In genomic region chr13:27031853-27032240, GRCm38 (mm10) we compare ENCODE assay signal across 20 mouse cellular contexts. TPM values are rescaled to one million over a fixed set of nuclear protein-coding genes. Genes with fewer than 3 reads are reported as not detected.
DNase-seq lines count a peak whose midpoint lies in the region; ATAC-seq and TF ChIP-seq lines count a peak whose summit lies in the region.
"Had no signal": no experiment of that assay in that cellular context is flagged by ENCODE, and none has a peak within 500 bp of the region (broad histone marks: within the 10 kb centered on the region; RNA-seq: fewer than 3 reads in every experiment).

No protein-coding gene starts in this region.

- no peak overlapping the region for H3K4me2 ChIP-seq in hindbrain, embryonic 13.5 days
- no peak overlapping the region for H3K4me2 ChIP-seq in midbrain, postnatal 0 days (ENCODE audit: low read depth, low read length, poor library complexity, severe bottlenecking)
- no peak overlapping the region for H3K4me2 ChIP-seq in embryonic facial prominence, embryonic 13.5 days
- H3K4me2 ChIP-seq in limb, embryonic 15.5 days = no peak overlapping the region
- H3K4me2 ChIP-seq: lung, embryonic 15.5 days had no signal

- H3K36me3 ChIP-seq in hindbrain, embryonic 10.5 days = no peaks in the 10 kb centered on the region
- H3K36me3 ChIP-seq in hindbrain, embryonic 13.5 days = no peaks in the 10 kb centered on the region
- H3K36me3 ChIP-seq in midbrain, embryonic 10.5 days = no peaks in the 10 kb centered on the region
- H3K36me3 ChIP-seq in midbrain, postnatal 0 days (ENCODE audit: insufficient read depth, low read length) = no peaks in the 10 kb centered on the region
- H3K36me3 ChIP-seq in embryonic facial prominence, embryonic 13.5 days = no peaks in the 10 kb centered on the region
- H3K36me3 ChIP-seq in limb, embryonic 15.5 days = no peaks in the 10 kb centered on the region
- H3K36me3 ChIP-seq: lung, embryonic 15.5 days had no signal

- H3K4me3 ChIP-seq in hindbrain, embryonic 10.5 days = no peak overlapping the region
- no peak overlapping the region for H3K4me3 ChIP-seq in hindbrain, embryonic 13.5 days
- no peak overlapping the region for H3K4me3 ChIP-seq in midbrain, embryonic 10.5 days
- no peak overlapping the region for H3K4me3 ChIP-seq in midbrain, postnatal 0 days (ENCODE audit: low read depth, low read length)
- no peak overlapping the region for H3K4me3 ChIP-seq in embryonic facial prominence, embryonic 13.5 days
- H3K4me3 ChIP-seq in limb, embryonic 15.5 days = no peak overlapping the region
- H3K4me3 ChIP-seq: lung, embryonic 15.5 days had no signal

- peak overlapping the region; percentile 10 for H3K27ac ChIP-seq in hindbrain, embryonic 10.5 days
- no peak overlapping the region for H3K27ac ChIP-seq in hindbrain, embryonic 13.5 days
- peak overlapping the region; percentile 74 for H3K27ac ChIP-seq in midbrain, embryonic 10.5 days (replicated peaks)
- H3K27ac ChIP-seq in midbrain, postnatal 0 days (ENCODE audit: low read depth, low read length) = no peak overlapping the region
- peak overlapping the region; percentile 44 for H3K27ac ChIP-seq in embryonic facial prominence, embryonic 13.5 days
- H3K27ac ChIP-seq in limb, embryonic 15.5 days = peak overlapping the region; percentile 47
- H3K27ac ChIP-seq: lung, embryonic 15.5 days had no signal

- no peak for ATAC-seq in hindbrain, embryonic 13.5 days (ENCODE audit: low FRiP score)
- ATAC-seq in midbrain, postnatal 0 days (ENCODE audit: low FRiP score) = no peak
- no peak for ATAC-seq in embryonic facial prominence, embryonic 13.5 days (ENCODE audit: insufficient number of reproducible peaks, insufficient read depth, low FRiP score, low TSS enrichment, low read depth)
- ATAC-seq in limb, embryonic 15.5 days (ENCODE audit: insufficient number of reproducible peaks, low FRiP score, low TSS enrichment, low read depth) = no peak
- no peak for ATAC-seq in activated CD4-positive, CD25-positive, alpha-beta regulatory T cell, adult 4 months

- H3K9me3 ChIP-seq in hindbrain, embryonic 10.5 days = no peaks in the 10 kb centered on the region
- H3K9me3 ChIP-seq in hindbrain, embryonic 13.5 days = no peaks in the 10 kb centered on the region
- no peaks in the 10 kb centered on the region for H3K9me3 ChIP-seq in midbrain, embryonic 10.5 days (replicated peaks)
- no peaks in the 10 kb centered on the region for H3K9me3 ChIP-seq in midbrain, postnatal 0 days (ENCODE audit: low read length)
- no peaks in the 10 kb centered on the region for H3K9me3 ChIP-seq in embryonic facial prominence, embryonic 13.5 days
- no peaks in the 10 kb centered on the region for H3K9me3 ChIP-seq in limb, embryonic 15.5 days
- H3K9me3 ChIP-seq: lung, embryonic 15.5 days had no signal

- DNase-seq in hindbrain, embryonic 10.5 days (ENCODE audit: low spot score) = peak; percentile 22
- peak; percentile 11 for DNase-seq in midbrain, embryonic 10.5 days (ENCODE audit: low spot score)
- DNase-seq in midbrain, postnatal 0 days (ENCODE audit: low spot score) = no peak
- DNase-seq in cerebellum, postnatal 10 days = no peak
- DNase-seq: adrenal gland, postnatal 25 days; B cell, adult 2 months; cerebellum, postnatal 25 days; heart, postnatal 36 days; kidney, adult 18-20 months; right cerebral cortex, adult 18-20 months had no signal

- no peak overlapping the region for H3K9ac ChIP-seq in hindbrain, embryonic 13.5 days
- H3K9ac ChIP-seq in midbrain, postnatal 0 days (replicated peaks; ENCODE audit: low read length, poor library complexity, severe bottlenecking) = no peak overlapping the region
- no peak overlapping the region for H3K9ac ChIP-seq in embryonic facial prominence, embryonic 13.5 days
- no peak overlapping the region for H3K9ac ChIP-seq in limb, embryonic 15.5 days
- H3K9ac ChIP-seq: lung, embryonic 15.5 days had no signal

- peaks cover 19% of the 10 kb centered on the region for H3K4me1 ChIP-seq in hindbrain, embryonic 10.5 days (replicated peaks)
- peaks cover 7% of the 10 kb centered on the region for H3K4me1 ChIP-seq in hindbrain, embryonic 13.5 days (replicated peaks)
- H3K4me1 ChIP-seq in midbrain, embryonic 10.5 days = peaks cover 19% of the 10 kb centered on the region
- no peaks in the 10 kb centered on the region for H3K4me1 ChIP-seq in midbrain, postnatal 0 days (ENCODE audit: insufficient read depth, low read length)
- peaks cover 13% of the 10 kb centered on the region for H3K4me1 ChIP-seq in embryonic facial prominence, embryonic 13.5 days
- H3K4me1 ChIP-seq in limb, embryonic 15.5 days = peaks cover 8% of the 10 kb centered on the region

- 58% methylated on average over 1 of the region's 1 CpGs for WGBS in hindbrain, embryonic 10.5 days
- 70% methylated on average over 1 of the region's 1 CpGs for WGBS in hindbrain, embryonic 13.5 days
- WGBS in midbrain, embryonic 10.5 days = 57% methylated on average over 1 of the region's 1 CpGs
- WGBS in midbrain, postnatal 0 days = 49% methylated on average over 1 of the region's 1 CpGs
- WGBS in embryonic facial prominence, embryonic 13.5 days = 44% methylated on average over 1 of the region's 1 CpGs
- 63% methylated on average over 1 of the region's 1 CpGs for WGBS in limb, embryonic 15.5 days

- no peaks in the 10 kb centered on the region for H3K27me3 ChIP-seq in hindbrain, embryonic 10.5 days (ENCODE audit: insufficient read depth, poor library complexity, severe bottlenecking)
- H3K27me3 ChIP-seq in hindbrain, embryonic 13.5 days = no peaks in the 10 kb centered on the region
- H3K27me3 ChIP-seq in midbrain, embryonic 10.5 days (ENCODE audit: low read depth, poor library complexity, severe bottlenecking) = no peaks in the 10 kb centered on the region
- H3K27me3 ChIP-seq in midbrain, postnatal 0 days (ENCODE audit: insufficient read depth, low read length) = no peaks in the 10 kb centered on the region
- no peaks in the 10 kb centered on the region for H3K27me3 ChIP-seq in embryonic facial prominence, embryonic 13.5 days
- H3K27me3 ChIP-seq in limb, embryonic 15.5 days = no peaks in the 10 kb centered on the region
- H3K27me3 ChIP-seq: lung, embryonic 15.5 days had no signal

- no peak for TF ChIP-seq CTCF in midbrain, postnatal 0 days (IDR thresholded peaks at IDR 0.05)

RNA-seq across cellular contexts. Expression of gene Prl, which starts 25.5 kb away (rescaled TPM):
- not detected in 2 replicates for polyA plus RNA-seq in hindbrain, embryonic 10.5 days (2016; fragmentation: Nextera tagmentation; extraction: Ambion mirVana)
- not detected in 2 replicates for polyA plus RNA-seq in hindbrain, embryonic 13.5 days (2015; fragmentation: Nextera tagmentation; extraction: Ambion mirVana)
- not detected in 2 replicates for polyA plus RNA-seq in midbrain, embryonic 10.5 days (2016; fragmentation: Nextera tagmentation; extraction: Ambion mirVana)
- not detected in 2 replicates for total RNA-seq in midbrain, postnatal 0 days (2014; rRNA removed)
- not detected in 2 replicates for polyA plus RNA-seq in midbrain, postnatal 0 days (2015; fragmentation: Nextera tagmentation; extraction: Ambion mirVana)
- polyA plus RNA-seq in embryonic facial prominence, embryonic 13.5 days (2015; fragmentation: Nextera tagmentation; extraction: Ambion mirVana) = not detected in 2 replicates
- not detected in 2 replicates for polyA plus RNA-seq in limb, embryonic 15.5 days (2015; fragmentation: Nextera tagmentation; extraction: Ambion mirVana)
- polyA plus RNA-seq in activated CD4-positive, CD25-positive, alpha-beta regulatory T cell, adult 4 months (2017; shearing (Covaris generic)) = under 1 TPM in 1 of 2 experiments, not detected in 1; 0.56 TPM
- total RNA-seq: adrenal gland, postnatal 25 days; granulocyte monocyte progenitor cell, adult 5-6 weeks; heart, postnatal 36 days; layer of hippocampus, postnatal 14 days; liver, adult 2 months; megakaryocyte, adult 5-6 weeks had no signal
- polyA plus RNA-seq: liver, adult 2 months; lung, embryonic 15.5 days; spleen, adult 2 months had no signal

Comparison
In these comparisons a context has a peak if more than half of its experiments do, and no peak if none do; other contexts are left out.
1. DNase-seq: peak in hindbrain, embryonic 10.5 days (single experiment) and midbrain, embryonic 10.5 days (single experiment); none in midbrain, postnatal 0 days (single experiment) and cerebellum, postnatal 10 days (0 of 2).
2. H3K27ac ChIP-seq: peak in hindbrain, embryonic 10.5 days (single experiment), midbrain, embryonic 10.5 days (single experiment), embryonic facial prominence, embryonic 13.5 days (single experiment) and limb, embryonic 15.5 days (single experiment); none in hindbrain, embryonic 13.5 days (single experiment) and midbrain, postnatal 0 days (single experiment).